Mouse (Mus musculus): ENCODE data around the gene Mrgprd. TPM values are rescaled to one million over a fixed set of nuclear protein-coding genes. Genes with fewer than 3 reads are reported as not detected.

Mrgprd gene
- polyA plus RNA-seq, 1 experiment = not detected

GRCm38 (mm10) chr7:145301341-145302005 lies 13.2 kb upstream of the Mrgprd start:
- H3K4me3 ChIP-seq (ENCODE audit: insufficient read depth, low read length) = no peak overlapping the region
- H3K27ac ChIP-seq (ENCODE audit: insufficient read depth, low read length) = no peak overlapping the region
- peaks cover 4% of the 10 kb centered on the region; the same call in 1 of the 2 replicates for H3K4me1 ChIP-seq (ENCODE audit: control insufficient read depth, insufficient read depth, low read length)
- TF ChIP-seq POLR2A (IDR thresholded peaks at IDR 0.05; ENCODE audit: extremely low read depth, insufficient read depth, low read length) (no peak), CTCF (IDR thresholded peaks at IDR 0.05; ENCODE audit: extremely low read depth, insufficient read depth, low read length) (no peak)

GRCm38 (mm10) chr7:145302488-145303285 lies 11.9 kb upstream of the Mrgprd start:
- TF ChIP-seq POLR2A (IDR thresholded peaks at IDR 0.05; ENCODE audit: extremely low read depth, insufficient read depth, low read length) = no peak
- TF ChIP-seq CTCF (IDR thresholded peaks at IDR 0.05; ENCODE audit: extremely low read depth, insufficient read depth, low read length) = no peak
- no peak overlapping the region for H3K27ac ChIP-seq (ENCODE audit: insufficient read depth, low read length)
- H3K4me3 ChIP-seq (ENCODE audit: insufficient read depth, low read length) = no peak overlapping the region
- peaks cover 4% of the 10 kb centered on the region; the same call in 1 of the 2 replicates for H3K4me1 ChIP-seq (ENCODE audit: control insufficient read depth, insufficient read depth, low read length)

- no peak for TF ChIP-seq POLR2A (IDR thresholded peaks at IDR 0.05; ENCODE audit: extremely low read depth, insufficient read depth, low read length)
- TF ChIP-seq CTCF (IDR thresholded peaks at IDR 0.05; ENCODE audit: extremely low read depth, insufficient read depth, low read length) = no peak
- no peak overlapping the region for H3K4me3 ChIP-seq (ENCODE audit: insufficient read depth, low read length)
- H3K27ac ChIP-seq (ENCODE audit: insufficient read depth, low read length) = no peak overlapping the region
- H3K4me1 ChIP-seq (ENCODE audit: control insufficient read depth, insufficient read depth, low read length) = peaks cover 3% of the 10 kb centered on the region; the same call in 1 of the 2 replicates
These were observed 10.5 kb upstream of the Mrgprd start for GRCm38 (mm10) chr7:145304153-145304552.

- no peaks in the 10 kb centered on the region for H3K4me1 ChIP-seq (ENCODE audit: control insufficient read depth, insufficient read depth, low read length)
- no peak for TF ChIP-seq CTCF (IDR thresholded peaks at IDR 0.05; ENCODE audit: extremely low read depth, insufficient read depth, low read length)
- no peak for TF ChIP-seq POLR2A (IDR thresholded peaks at IDR 0.05; ENCODE audit: extremely low read depth, insufficient read depth, low read length)
- H3K27ac ChIP-seq (ENCODE audit: insufficient read depth, low read length) = no peak overlapping the region
- H3K4me3 ChIP-seq (ENCODE audit: insufficient read depth, low read length) = no peak overlapping the region
These were observed 7.0 kb upstream of the Mrgprd start for GRCm38 (mm10) chr7:145307636-145308035.

- Histone ChIP-seq H3K4me1 (ENCODE audit: control insufficient read depth, insufficient read depth, low read length) (no peaks in the 10 kb centered on the region), H3K27ac (ENCODE audit: insufficient read depth, low read length) (no peak overlapping the region), H3K4me3 (ENCODE audit: insufficient read depth, low read length) (no peak overlapping the region)
- TF ChIP-seq CTCF (IDR thresholded peaks at IDR 0.05; ENCODE audit: extremely low read depth, insufficient read depth, low read length) (no peak), POLR2A (IDR thresholded peaks at IDR 0.05; ENCODE audit: extremely low read depth, insufficient read depth, low read length) (no peak)
These were observed 6.5 kb upstream of the Mrgprd start for GRCm38 (mm10) chr7:145308061-145308675.

GRCm38 (mm10) chr7:145308866-145309265 lies 5.8 kb upstream of the Mrgprd start:
- H3K27ac ChIP-seq (ENCODE audit: insufficient read depth, low read length) = no peak overlapping the region
- no peak for TF ChIP-seq POLR2A (IDR thresholded peaks at IDR 0.05; ENCODE audit: extremely low read depth, insufficient read depth, low read length)
- TF ChIP-seq CTCF (IDR thresholded peaks at IDR 0.05; ENCODE audit: extremely low read depth, insufficient read depth, low read length) = no peak
- no peaks in the 10 kb centered on the region for H3K4me1 ChIP-seq (ENCODE audit: control insufficient read depth, insufficient read depth, low read length)
- no peak overlapping the region for H3K4me3 ChIP-seq (ENCODE audit: insufficient read depth, low read length)

- Histone ChIP-seq H3K4me1 (ENCODE audit: control insufficient read depth, insufficient read depth, low read length) (no peaks in the 10 kb centered on the region), H3K27ac (ENCODE audit: insufficient read depth, low read length) (no peak overlapping the region)
- TF ChIP-seq CTCF (IDR thresholded peaks at IDR 0.05; ENCODE audit: extremely low read depth, insufficient read depth, low read length) = no peak
- TF ChIP-seq POLR2A (IDR thresholded peaks at IDR 0.05; ENCODE audit: extremely low read depth, insufficient read depth, low read length) = no peak
These were observed 4.8 kb upstream of the Mrgprd start for GRCm38 (mm10) chr7:145309877-145310276.

GRCm38 (mm10) chr7:145310526-145310925 lies 4.1 kb upstream of the Mrgprd start:
- Histone ChIP-seq H3K4me1 (ENCODE audit: control insufficient read depth, insufficient read depth, low read length) (no peaks in the 10 kb centered on the region), H3K4me3 (ENCODE audit: insufficient read depth, low read length) (no peak overlapping the region), H3K27ac (ENCODE audit: insufficient read depth, low read length) (no peak overlapping the region)
- no peak for TF ChIP-seq CTCF (IDR thresholded peaks at IDR 0.05; ENCODE audit: extremely low read depth, insufficient read depth, low read length)
- no peak for TF ChIP-seq POLR2A (IDR thresholded peaks at IDR 0.05; ENCODE audit: extremely low read depth, insufficient read depth, low read length)

More at GRCm38 (mm10) chr7:145309877-145310276, 4.8 kb upstream of the Mrgprd start:
- no peak overlapping the region for H3K4me3 ChIP-seq (ENCODE audit: insufficient read depth, low read length)

GRCm38 (mm10) chr7:145312137-145312536 lies 2.5 kb upstream of the Mrgprd start:
- TF ChIP-seq POLR2A (IDR thresholded peaks at IDR 0.05; ENCODE audit: extremely low read depth, insufficient read depth, low read length) = no peak
- TF ChIP-seq CTCF (IDR thresholded peaks at IDR 0.05; ENCODE audit: extremely low read depth, insufficient read depth, low read length) = no peak
- Histone ChIP-seq H3K27ac (ENCODE audit: insufficient read depth, low read length) (no peak overlapping the region), H3K4me1 (ENCODE audit: control insufficient read depth, insufficient read depth, low read length) (no peaks in the 10 kb centered on the region)

More at GRCm38 (mm10) chr7:145312137-145312536, 2.5 kb upstream of the Mrgprd start:
- H3K4me3 ChIP-seq (ENCODE audit: insufficient read depth, low read length) = no peak overlapping the region
